Mouse (Mus musculus) gastrocnemius, adult 18-20 months (tissue): ENCODE results near the gene Zfp51. TPM values are rescaled to one million over a fixed set of nuclear protein-coding genes. Genes with fewer than 3 reads are reported as not detected.

Experiments used
- total RNA-seq, 2 experiments: library from RNA; stranded (reverse); gene quantifications; 2 replicates each; pipeline ENCODE4 v1.2.3; 2021

Gene Zfp51
- total RNA-seq, 2 experiments from 2014 or later: 9.4 to 10.3 TPM

Other genes with a start within 250 kb of the Zfp51 start
- not detected for gene Vmn1r234, start 224.3 kb upstream of the Zfp51 start, total RNA-seq
- gene Vmn1r235, start 194.0 kb upstream of the Zfp51 start, total RNA-seq: not detected
- not detected for gene Vmn1r236, start 167.4 kb upstream of the Zfp51 start, total RNA-seq
- not detected for gene Vmn1r237, start 138.5 kb upstream of the Zfp51 start, total RNA-seq
- gene Zfp677, start 66.6 kb upstream of the Zfp51 start, total RNA-seq: 1 to 10 TPM in 1 of 2 experiments, under 1 TPM in 1; 0.66 to 1.1 TPM
- gene Zfp54, start 27.1 kb upstream of the Zfp51 start, total RNA-seq: 1 to 10 TPM in 1 of 2 experiments, under 1 TPM in 1; 0.66 to 1.0 TPM
- 1 to 10 TPM; 1.1 to 1.2 TPM for gene Zfp53, start 38.6 kb downstream of the Zfp51 start, total RNA-seq
- gene Zfp52, start 85.2 kb downstream of the Zfp51 start, total RNA-seq: 1 to 10 TPM; 6.4 to 8.7 TPM
- gene Zfp948, start 116.6 kb downstream of the Zfp51 start, total RNA-seq: 1 to 10 TPM; 2.3 to 3.2 TPM
- 1 to 10 TPM; 1.7 to 1.9 TPM for gene Zfp983, start 200.2 kb downstream of the Zfp51 start, total RNA-seq
- 1 to 10 TPM in 1 of 2 experiments, not detected in 1; 3.5 TPM for gene Gm10226, start 241.5 kb downstream of the Zfp51 start, total RNA-seq